Mouse (Mus musculus) midbrain, postnatal 0 days (tissue): ENCODE measurements around the gene Drap1. TPM values are rescaled to one million over a fixed set of nuclear protein-coding genes. Genes with fewer than 3 reads are reported as not detected.

ENCODE experiments used
- ATAC-seq: fragments of 200-750 bp; cut with Nextera tagmentation; 2 replicates; pipeline ENCODE4 v1.8.0; 2017; ENCODE audit warnings: moderate number of reproducible peaks, mild to moderate bottlenecking, moderate TSS enrichment, moderate library complexity; ENCODE audit not compliant: low FRiP score
- DNase-seq: peaks from one replicate; pipeline ENCODE4 v3.0.0-alpha.2; 2015; ENCODE audit warnings: low spot score
- H3K27ac ChIP-seq: fragments of 300-500 bp; sonication (generic); 2 replicates; pipeline ENCODE4 v1.5.1; 2014; ENCODE audit warnings: low read depth, mild to moderate bottlenecking, low read length, mixed read lengths
- H3K27me3 ChIP-seq: fragments of 300-500 bp; sonication (generic); 2 replicates; pipeline ENCODE4 v1.6.1; 2014; ENCODE audit warnings: low read length, control low read depth, mixed read lengths; ENCODE audit not compliant: insufficient read depth
- H3K36me3 ChIP-seq: fragments of 300-500 bp; sonication (generic); 2 replicates; pipeline ENCODE4 v1.6.1; 2014; ENCODE audit warnings: low read length, control low read depth, mixed read lengths; ENCODE audit not compliant: insufficient read depth
- H3K4me1 ChIP-seq: fragments of 300-500 bp; sonication (generic); 2 replicates; pipeline ENCODE4 v1.6.1; 2014; ENCODE audit warnings: mild to moderate bottlenecking, control low read depth, antibody characterized with exemption, low read length, mixed read lengths; ENCODE audit not compliant: insufficient read depth
- H3K4me2 ChIP-seq: fragments of 300-500 bp; sonication (generic); 2 replicates; pipeline ENCODE4 v1.6.1; 2014; ENCODE audit warnings: low read depth, mild to moderate bottlenecking, low read length, mixed read lengths; ENCODE audit not compliant: poor library complexity, severe bottlenecking
- H3K4me3 ChIP-seq: fragments of 300-500 bp; sonication (generic); 2 replicates; pipeline ENCODE4 v1.5.1; 2014; ENCODE audit warnings: low read depth, mild to moderate bottlenecking, low read length, moderate library complexity
- H3K9ac ChIP-seq: fragments of 300-500 bp; sonication (generic); replicated peaks from 2 replicates; pipeline ENCODE4 v1.6.1; 2014; ENCODE audit warnings: mild to moderate bottlenecking, low read length, moderate library complexity, mixed read lengths; ENCODE audit not compliant: poor library complexity, severe bottlenecking
- H3K9me3 ChIP-seq: fragments of 300-500 bp; sonication (generic); 2 replicates; pipeline ENCODE4 v1.6.1; 2016; ENCODE audit warnings: low read length, control low read depth
- CTCF ChIP-seq: IDR thresholded peaks from 2 replicates; pipeline ENCODE4 v1.5.1; 2016; ENCODE audit warnings: antibody characterized with exemption, mild to moderate bottlenecking
- WGBS: fragments of 180-500 bp; shearing (Covaris S2); extraction: QIAGEN DNeasy Blood & Tissue Kit; methylation state at CpG from one replicate; pipeline ENCODE4 v1.1.7; 2014; 5-methylcytosine and 5-hydroxymethylcytosine counted together
- polyA plus RNA-seq: library from polyadenylated mRNA; unstranded; fragments of >200 nt; fragmentation: Nextera tagmentation; extraction: Ambion mirVana; gene quantifications from 2 replicates; pipeline ENCODE4 v1.2.1, GENCODE M21; 2015
- total RNA-seq: library from RNA; depleted of rRNA; stranded (reverse); fragments of >200 nt; gene quantifications from 2 replicates; pipeline ENCODE4 v1.2.3, GENCODE M21; 2014; rRNA removed

The Drap1 gene
- total and polyA plus RNA-seq, 2 experiments from 2014 or later: 203 to 342 TPM

- no peaks in the 10 kb centered on the region for H3K27me3 ChIP-seq
- no peaks in the 10 kb centered on the region for H3K9me3 ChIP-seq
- H3K4me2 ChIP-seq: no peak overlapping the region
- 96% methylated on average over 12 of the region's 12 CpGs for WGBS
- ATAC-seq (no peak), DNase-seq (no peak)
- no peak overlapping the region for H3K27ac ChIP-seq
- H3K4me1 ChIP-seq: peaks cover 8% of the 10 kb centered on the region
- no peak overlapping the region for H3K4me3 ChIP-seq
- H3K36me3 ChIP-seq: peaks cover 74% of the 10 kb centered on the region
- no peak for TF ChIP-seq CTCF
- no peak overlapping the region for H3K9ac ChIP-seq
Observed at GRCm38 (mm10) chr19:5383326-5383725, 41.5 kb downstream of the Drap1 start.

- Histone ChIP-seq H3K4me3 (no peak overlapping the region), H3K9me3 (no peaks in the 10 kb centered on the region), H3K4me1 (no peaks in the 10 kb centered on the region), H3K27me3 (no peaks in the 10 kb centered on the region), H3K4me2 (no peak overlapping the region), H3K36me3 (peaks cover 64% of the 10 kb centered on the region), H3K9ac (no peak overlapping the region), H3K27ac (no peak overlapping the region)
- peak; percentile 28 for DNase-seq
- 97% methylated on average over 1 of the region's 1 CpGs for WGBS
- ATAC-seq: no peak
- TF ChIP-seq CTCF: no peak
Observed at GRCm38 (mm10) chr19:5377446-5377845, 47.3 kb downstream of the Drap1 start.

- DNase-seq: no peak
- Histone ChIP-seq H3K4me2 (no peak overlapping the region), H3K4me3 (no peak overlapping the region), H3K4me1 (no peaks in the 10 kb centered on the region), H3K9ac (no peak overlapping the region), H3K9me3 (no peaks in the 10 kb centered on the region), H3K27ac (no peak overlapping the region), H3K27me3 (no peaks in the 10 kb centered on the region), H3K36me3 (peaks cover 49% of the 10 kb centered on the region)
- no peak for TF ChIP-seq CTCF
- no peak for ATAC-seq
- 86% methylated on average over 4 of the region's 4 CpGs for WGBS
Observed at GRCm38 (mm10) chr19:5374748-5375147, 50.0 kb downstream of the Drap1 start.

- H3K4me1 ChIP-seq: no peaks in the 10 kb centered on the region
- no peaks in the 10 kb centered on the region for H3K27me3 ChIP-seq
- 83% methylated on average over 4 of the region's 4 CpGs for WGBS
- no peak for DNase-seq
- no peak for ATAC-seq
- TF ChIP-seq CTCF: no peak
- H3K9me3 ChIP-seq: no peaks in the 10 kb centered on the region
- no peak overlapping the region for H3K4me2 ChIP-seq
- no peak overlapping the region for H3K27ac ChIP-seq
- no peak overlapping the region for H3K4me3 ChIP-seq
- H3K9ac ChIP-seq: no peak overlapping the region
- peaks cover 44% of the 10 kb centered on the region for H3K36me3 ChIP-seq
Observed at GRCm38 (mm10) chr19:5374177-5374576, 50.6 kb downstream of the Drap1 start.

Other genes with a start within 250 kb of the Drap1 start
- 86.4 and 124 TPM in 2 replicates for gene Pacs1, start 151.9 kb downstream of the Drap1 start, total RNA-seq
- gene Pacs1, start 151.9 kb downstream of the Drap1 start, polyA plus RNA-seq: 47.9 and 49.9 TPM in 2 replicates
- 270 and 283 TPM in 2 replicates for gene Sf3b2, start 129.5 kb downstream of the Drap1 start, total RNA-seq
- gene Sf3b2, start 129.5 kb downstream of the Drap1 start, polyA plus RNA-seq: 312 and 315 TPM in 2 replicates
- gene Gal3st3, start 126.6 kb downstream of the Drap1 start, total RNA-seq: 27.4 and 29.2 TPM in 2 replicates
- gene Gal3st3, start 126.6 kb downstream of the Drap1 start, polyA plus RNA-seq: 40.8 and 41.4 TPM in 2 replicates
- not detected in 2 replicates for gene Catsper1, start 89.2 kb downstream of the Drap1 start, total RNA-seq
- gene Catsper1, start 89.2 kb downstream of the Drap1 start, polyA plus RNA-seq: not detected in 2 replicates
- gene Cst6, start 75.4 kb downstream of the Drap1 start, total RNA-seq: 0.82 and 1.1 TPM in 2 replicates
- gene Cst6, start 75.4 kb downstream of the Drap1 start, polyA plus RNA-seq: 13.1 and 14.9 TPM in 2 replicates
- 26.0 and 33.4 TPM in 2 replicates for gene Eif1ad, start 58.2 kb downstream of the Drap1 start, total RNA-seq
- 43.0 and 50.3 TPM in 2 replicates for gene Eif1ad, start 58.2 kb downstream of the Drap1 start, polyA plus RNA-seq
- gene Banf1, start 57.8 kb downstream of the Drap1 start, total RNA-seq: 72.9 and 79.6 TPM in 2 replicates
- 310 and 313 TPM in 2 replicates for gene Banf1, start 57.8 kb downstream of the Drap1 start, polyA plus RNA-seq
- 28.9 and 37.0 TPM in 2 replicates for gene Sart1, start 36.3 kb downstream of the Drap1 start, total RNA-seq
- 43.4 and 51.0 TPM in 2 replicates for gene Sart1, start 36.3 kb downstream of the Drap1 start, polyA plus RNA-seq
- not detected in 2 replicates for gene Tsga10ip, start 22.5 kb downstream of the Drap1 start, total RNA-seq
- 0.10 TPM in 1 of 2 replicates, not detected in the other for gene Tsga10ip, start 22.5 kb downstream of the Drap1 start, polyA plus RNA-seq
- gene AI837181, start 165 bp upstream of the Drap1 start, total RNA-seq: 73.2 and 98.8 TPM in 2 replicates
- gene AI837181, start 165 bp upstream of the Drap1 start, polyA plus RNA-seq: 74.1 and 85.2 TPM in 2 replicates
- gene Fosl1, start 22.6 kb upstream of the Drap1 start, total RNA-seq: 0.11 TPM in 1 of 2 replicates, not detected in the other
- gene Fosl1, start 22.6 kb upstream of the Drap1 start, polyA plus RNA-seq: not detected in 2 replicates
- 14.3 and 19.4 TPM in 2 replicates for gene Ccdc85b, start 32.9 kb upstream of the Drap1 start, total RNA-seq
- gene Ccdc85b, start 32.9 kb upstream of the Drap1 start, polyA plus RNA-seq: 15.4 and 15.6 TPM in 2 replicates
- gene Fibp, start 35.6 kb upstream of the Drap1 start, total RNA-seq: 91.4 and 122 TPM in 2 replicates
- gene Fibp, start 35.6 kb upstream of the Drap1 start, polyA plus RNA-seq: 174 and 191 TPM in 2 replicates
- 0.33 and 0.94 TPM in 2 replicates for gene Ctsw, start 43.5 kb upstream of the Drap1 start, total RNA-seq
- 1.5 and 1.9 TPM in 2 replicates for gene Ctsw, start 43.5 kb upstream of the Drap1 start, polyA plus RNA-seq
- gene Efemp2, start 49.0 kb upstream of the Drap1 start, total RNA-seq: 32.9 and 33.7 TPM in 2 replicates
- gene Efemp2, start 49.0 kb upstream of the Drap1 start, polyA plus RNA-seq: 35.2 and 36.1 TPM in 2 replicates
- 60.9 and 87.3 TPM in 2 replicates for gene Mus81, start 63.4 kb upstream of the Drap1 start, total RNA-seq
- gene Mus81, start 63.4 kb upstream of the Drap1 start, polyA plus RNA-seq: 27.9 and 30.4 TPM in 2 replicates
- 1,453 and 1,672 TPM in 2 replicates for gene Cfl1, start 65.5 kb upstream of the Drap1 start, total RNA-seq
- gene Cfl1, start 65.5 kb upstream of the Drap1 start, polyA plus RNA-seq: 3,482 and 3,602 TPM in 2 replicates
- 3.2 and 7.3 TPM in 2 replicates for gene 1700020D05Rik, start 78.8 kb upstream of the Drap1 start, total RNA-seq
- 0.20 TPM in 1 of 2 replicates, not detected in the other for gene 1700020D05Rik, start 78.8 kb upstream of the Drap1 start, polyA plus RNA-seq
- gene Snx32, start 85.6 kb upstream of the Drap1 start, total RNA-seq: 86.2 and 100 TPM in 2 replicates
- 88.7 and 94.4 TPM in 2 replicates for gene Snx32, start 85.6 kb upstream of the Drap1 start, polyA plus RNA-seq
- gene Ovol1, start 135.7 kb upstream of the Drap1 start, total RNA-seq: 0.27 TPM in 1 of 2 replicates, not detected in the other
- 0.05 TPM in 1 of 2 replicates, not detected in the other for gene Ovol1, start 135.7 kb upstream of the Drap1 start, polyA plus RNA-seq
- 12.8 and 14.5 TPM in 2 replicates for gene Ap5b1, start 143.0 kb upstream of the Drap1 start, total RNA-seq
- 1.9 and 2.2 TPM in 2 replicates for gene Ap5b1, start 143.0 kb upstream of the Drap1 start, polyA plus RNA-seq
- gene Rnaseh2c, start 176.9 kb upstream of the Drap1 start, total RNA-seq: 19.8 and 27.1 TPM in 2 replicates
- 43.1 and 50.9 TPM in 2 replicates for gene Rnaseh2c, start 176.9 kb upstream of the Drap1 start, polyA plus RNA-seq
- gene Kat5, start 185.3 kb upstream of the Drap1 start, total RNA-seq: 126 and 150 TPM in 2 replicates
- gene Kat5, start 185.3 kb upstream of the Drap1 start, polyA plus RNA-seq: 73.9 and 76.8 TPM in 2 replicates
- 30.3 and 34.8 TPM in 2 replicates for gene Rela, start 212.5 kb upstream of the Drap1 start, total RNA-seq
- gene Rela, start 212.5 kb upstream of the Drap1 start, polyA plus RNA-seq: 30.8 and 31.8 TPM in 2 replicates
- 26.1 and 36.0 TPM in 2 replicates for gene Sipa1, start 238.7 kb upstream of the Drap1 start, total RNA-seq
- gene Sipa1, start 238.7 kb upstream of the Drap1 start, polyA plus RNA-seq: 18.1 and 19.9 TPM in 2 replicates